Comparison of ENCODE assay signal across 8 mouse cellular contexts in the genomic region with DNA sequence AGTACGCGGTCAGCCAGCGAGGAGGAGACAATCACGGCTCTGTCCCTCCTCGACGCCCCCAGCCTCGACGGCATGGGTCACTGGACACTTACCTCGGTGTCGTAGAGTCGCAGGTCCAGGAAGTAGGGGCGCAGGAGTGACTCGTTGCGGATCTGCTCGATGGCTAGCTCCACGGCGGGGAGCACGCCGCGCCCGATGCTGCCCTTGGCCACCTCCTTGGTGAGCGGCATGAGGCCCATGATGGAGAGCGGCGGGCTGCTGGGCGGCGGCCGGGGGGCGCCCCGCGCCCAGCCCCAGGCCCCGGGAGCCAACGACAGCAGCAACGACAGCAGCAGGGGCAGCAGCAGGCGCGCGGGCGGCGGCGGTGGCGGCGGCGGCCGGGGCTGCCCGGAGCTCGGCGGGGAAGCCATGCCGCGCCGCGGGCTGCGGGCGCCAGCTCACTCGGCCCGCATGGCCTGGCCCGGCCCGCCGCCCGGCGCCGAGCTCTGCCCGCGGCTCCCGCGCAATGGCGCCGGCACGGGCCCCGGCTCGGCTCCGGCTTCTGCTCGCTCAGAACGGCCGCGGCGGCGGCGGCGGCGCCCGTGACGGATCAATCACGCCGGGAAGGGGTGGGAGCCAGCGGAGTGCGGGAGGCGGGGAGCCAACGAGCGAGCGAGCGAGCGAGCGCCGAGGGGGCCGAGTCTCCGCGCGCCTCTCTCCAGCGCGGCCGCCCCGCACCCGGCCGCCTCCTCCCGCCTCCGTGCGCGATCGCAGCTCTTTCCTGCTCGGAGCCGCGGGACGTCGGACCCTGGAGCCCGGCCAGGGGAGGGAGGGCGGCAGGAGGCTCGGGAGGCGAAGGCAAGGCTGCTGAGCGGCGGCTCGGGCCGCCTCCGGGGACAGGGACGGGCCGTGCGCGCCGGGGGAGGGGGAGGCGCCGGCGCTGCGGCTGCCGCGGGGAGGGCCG. TPM values are rescaled to one million over a fixed set of nuclear protein-coding genes. Genes with fewer than 3 reads are reported as not detected.
A peak's percentile ranks its signal among the peaks of the same experiment; 100 is the strongest.
DNase-seq lines count a peak whose midpoint lies in the region; ATAC-seq and TF ChIP-seq lines count a peak whose summit lies in the region.

A gene (minus strand): TSS at position 858 of the 943 bp plus-strand sequence.

- peaks cover 29% of the 10 kb centered on the region for H3K4me1 ChIP-seq in forebrain, embryonic 12.5 days
- 0 out of 2 replicates have a peak, but pooled peaks cover 2% of the 10 kb centered on the region for H3K4me1 ChIP-seq in liver, embryonic 15.5 days (replicated peaks)
- peaks cover 5% of the 10 kb centered on the region; the same call in 1 of the 2 replicates for H3K4me1 ChIP-seq in stomach, embryonic 14.5 days (ENCODE audit: control insufficient read depth, insufficient read depth, low read length)

- intact Hi-C loops in gastrocnemius, adult 2 months (cut with DNase I) = no loop called here

- H3K36me3 ChIP-seq in forebrain, embryonic 12.5 days (replicated peaks) = no peaks in the 10 kb centered on the region
- H3K36me3 ChIP-seq in liver, embryonic 15.5 days (replicated peaks) = no peaks in the 10 kb centered on the region
- no peaks in the 10 kb centered on the region for H3K36me3 ChIP-seq in stomach, embryonic 14.5 days (ENCODE audit: control insufficient read depth, insufficient read depth, low read length)

- DNase-seq in gastrocnemius, adult 2 months = peak; percentile 34
- DNase-seq in gastrocnemius, adult 8-10 months (ENCODE audit: low spot score in 2 of 2) = no peak
- peak; percentile 75 for DNase-seq in brain, embryonic 14.5 days (ENCODE audit: low read depth)
- DNase-seq in kidney, postnatal 36 days = peak; percentile 16 to 39

- peak within 1 kb of the TSS; percentile 69 for H3K4me3 ChIP-seq in gastrocnemius, adult 2 months
- H3K4me3 ChIP-seq in forebrain, embryonic 12.5 days (replicated peaks) = peak within 1 kb of the TSS; percentile 61
- peak within 1 kb of the TSS; percentile 38 for H3K4me3 ChIP-seq in liver, embryonic 15.5 days (replicated peaks)
- peak within 1 kb of the TSS; percentile 42 for H3K4me3 ChIP-seq in stomach, embryonic 14.5 days (ENCODE audit: low read depth, low read length)

- no peak within 1 kb of the TSS for H3K27ac ChIP-seq in gastrocnemius, adult 2 months
- peak within 1 kb of the TSS; percentile 61; the same call in 1 of the 2 replicates for H3K27ac ChIP-seq in forebrain, embryonic 12.5 days
- no peak within 1 kb of the TSS for H3K27ac ChIP-seq in liver, embryonic 15.5 days (replicated peaks)
- H3K27ac ChIP-seq in stomach, embryonic 14.5 days (ENCODE audit: low read length) = no peak within 1 kb of the TSS

- no peaks in the 10 kb centered on the region for H3K9me3 ChIP-seq in forebrain, embryonic 12.5 days
- H3K9me3 ChIP-seq in liver, embryonic 15.5 days (replicated peaks) = no peaks in the 10 kb centered on the region
- H3K9me3 ChIP-seq in stomach, embryonic 14.5 days (ENCODE audit: control insufficient read depth, low read depth, low read length) = no peaks in the 10 kb centered on the region

- peak within 1 kb of the TSS; percentile 51 for H3K9ac ChIP-seq in forebrain, embryonic 12.5 days
- H3K9ac ChIP-seq in liver, embryonic 15.5 days = no peak within 1 kb of the TSS
- no peak within 1 kb of the TSS; the same call in 1 of the 2 replicates for H3K9ac ChIP-seq in stomach, embryonic 14.5 days (replicated peaks; ENCODE audit: low read depth, low read length)

- ATAC-seq in forebrain, embryonic 12.5 days (ENCODE audit: low FRiP score) = peak; percentile 71
- ATAC-seq in liver, embryonic 15.5 days (ENCODE audit: insufficient read depth) = no peak
- no peak for ATAC-seq in stomach, embryonic 14.5 days (ENCODE audit: insufficient number of reproducible peaks, insufficient read depth, low FRiP score, low read depth)
- ATAC-seq in activated CD4-positive, CD25-positive, alpha-beta regulatory T cell, adult 4 months = no peak

- peak within 1 kb of the TSS; percentile 97 for H3K4me2 ChIP-seq in forebrain, embryonic 12.5 days
- H3K4me2 ChIP-seq in liver, embryonic 15.5 days = peak within 1 kb of the TSS; percentile 58
- H3K4me2 ChIP-seq in stomach, embryonic 14.5 days (replicated peaks; ENCODE audit: low read depth, low read length) = peak within 1 kb of the TSS; percentile 92

- WGBS in forebrain, embryonic 12.5 days = under 1% methylated on average over 114 of the region's 134 CpGs
- 2% methylated on average over 123 of the region's 134 CpGs for WGBS in liver, embryonic 15.5 days (ENCODE audit: insufficient replicate concordance)
- WGBS in stomach, embryonic 14.5 days = under 1% methylated on average over 98 of the region's 134 CpGs

- no peak for TF ChIP-seq CTCF in gastrocnemius, adult 2 months (IDR thresholded peaks at IDR 0.05)
- TF ChIP-seq CTCF in brain, embryonic 14.5 days (IDR thresholded peaks at IDR 0.05; ENCODE audit: borderline replicate concordance, extremely low read depth, insufficient read depth, insufficient read length) = no peak

- no peak for TF ChIP-seq POLR2A in brain, embryonic 14.5 days (IDR thresholded peaks at IDR 0.05; ENCODE audit: borderline replicate concordance, extremely low read depth, insufficient read depth, insufficient read length, poor library complexity, severe bottlenecking)

- H3K27me3 ChIP-seq in forebrain, embryonic 12.5 days = peaks cover 83% of the 10 kb centered on the region
- H3K27me3 ChIP-seq in liver, embryonic 15.5 days = peaks cover 69% of the 10 kb centered on the region
- peaks cover 44% of the 10 kb centered on the region for H3K27me3 ChIP-seq in stomach, embryonic 14.5 days (ENCODE audit: control insufficient read depth, insufficient read depth, low read length)

RNA-seq across cellular contexts. Expression of the gene that starts here (rescaled TPM):
- total RNA-seq in gastrocnemius, adult 2 months (2021) = under 1 TPM; 0.06 to 0.10 TPM
- total RNA-seq in gastrocnemius, adult 8-10 months (2022) = under 1 TPM in 2 of 4 experiments, not detected in 2; 0.05 to 0.17 TPM
- 10.2 and 25.0 TPM in 2 replicates for polyA plus RNA-seq in brain, embryonic 14.5 days (2012; rRNA removed)
- 0.51 and 0.53 TPM in 2 replicates for polyA plus RNA-seq in forebrain, embryonic 12.5 days (2016; fragmentation: Nextera tagmentation; extraction: Ambion mirVana)
- 0.02 TPM in 1 of 2 replicates, not detected in the other for polyA plus RNA-seq in liver, embryonic 15.5 days (2015; fragmentation: Nextera tagmentation; extraction: Ambion mirVana)
- 0.08 and 0.09 TPM in 2 replicates for polyA plus RNA-seq in stomach, embryonic 14.5 days (2014; fragmentation: Nextera tagmentation; extraction: Ambion mirVana)
- under 1 TPM in 1 of 2 experiments, not detected in 1; 0.20 TPM for polyA plus RNA-seq in activated CD4-positive, CD25-positive, alpha-beta regulatory T cell, adult 4 months (2017; shearing (Covaris generic))

Comparison
In these comparisons a context has a peak if more than half of its experiments do, and no peak if none do; other contexts are left out.
1. Peak in DNase-seq and H3K4me3 ChIP-seq in gastrocnemius, adult 2 months; RNA of the gene not detected or under 1 TPM.
2. Peak in ATAC-seq, H3K4me3 ChIP-seq, H3K27ac ChIP-seq, H3K9ac ChIP-seq and H3K4me2 ChIP-seq in forebrain, embryonic 12.5 days; RNA of the gene not detected or under 1 TPM.
3. DNase-seq: peak in brain, embryonic 14.5 days (single experiment) and kidney, postnatal 36 days (2 of 2); none in gastrocnemius, adult 8-10 months (0 of 2).
4. Peak in every context shown above with its lines, with median percentiles within 50 percentile points of each other: H3K4me3 ChIP-seq and H3K4me2 ChIP-seq.